Mouse (Mus musculus): ENCODE results near the gene Col1a1. TPM values are rescaled to one million over a fixed set of nuclear protein-coding genes. Genes with fewer than 3 reads are reported as not detected.
A peak's percentile ranks its signal among the peaks of the same experiment; 100 is the strongest.

Col1a1 gene
- total RNA-seq, 2 experiments from 2014 or later: 53.2 to 64.0 TPM

DNA sequence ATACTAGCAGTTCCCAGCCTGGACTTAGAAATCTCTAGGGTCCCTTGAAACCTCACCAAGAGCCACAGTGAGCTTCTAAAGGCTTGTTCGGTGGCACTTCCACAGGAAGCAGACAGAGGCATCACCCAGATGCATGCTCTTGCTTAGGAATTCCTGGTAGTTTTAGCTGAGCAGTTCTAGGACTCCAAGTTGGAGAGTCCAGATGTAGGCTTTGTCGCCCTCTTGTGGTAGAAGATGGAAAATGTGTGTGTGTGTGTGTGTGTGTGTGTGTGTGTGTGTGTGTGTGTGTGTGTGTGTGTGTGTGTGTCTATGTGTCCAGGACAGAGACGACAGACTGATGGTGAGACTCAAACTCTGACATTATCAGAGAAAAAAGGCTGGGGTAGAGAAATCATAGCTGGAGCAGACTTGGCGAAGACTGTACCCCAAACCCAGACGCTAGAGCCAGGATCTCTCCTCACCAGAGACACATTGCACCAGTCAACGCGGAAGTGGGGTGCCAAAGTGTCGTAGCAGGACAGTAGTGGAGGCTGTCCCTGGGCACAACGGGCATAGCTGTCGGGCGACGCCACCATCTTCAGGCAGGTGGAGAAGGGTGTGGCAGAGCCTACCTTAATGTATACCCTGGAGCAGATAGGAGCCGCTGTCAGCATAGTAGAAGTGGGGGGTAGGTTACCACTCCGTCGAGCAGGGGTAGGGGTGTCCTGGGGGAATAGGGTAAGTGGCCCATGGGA, 34.4 kb downstream of the Col1a1 start:
- intact Hi-C loops (cut with DNase I): loop anchor here (2.0 kb wide), 1 partner anchor 240 kb away; no protein-coding TSS in a partner anchor
- peak; percentile 75 to 85 for DNase-seq (ENCODE audit: extremely low spot score in 1 of 2, low spot score in 2 of 2)

GRCm38 (mm10) chr11:94971895-94972615, 36.0 kb downstream of the Col1a1 start:
- intact Hi-C loops (cut with DNase I): loop anchor here (2.0 kb wide), 1 partner anchor 241 kb away; no protein-coding TSS in a partner anchor
- DNase-seq (ENCODE audit: extremely low spot score in 1 of 2, low spot score in 2 of 2): no peak

GRCm38 (mm10) chr11:94972887-94973286, 36.9 kb downstream of the Col1a1 start:
- no peak for DNase-seq (ENCODE audit: extremely low spot score in 1 of 2, low spot score in 2 of 2)
- intact Hi-C loops (cut with DNase I): no loop called here

GRCm38 (mm10) chr11:94973313-94973712, 37.3 kb downstream of the Col1a1 start:
- intact Hi-C loops (cut with DNase I): no loop called here
- DNase-seq (ENCODE audit: extremely low spot score in 1 of 2, low spot score in 2 of 2): no peak

DNA sequence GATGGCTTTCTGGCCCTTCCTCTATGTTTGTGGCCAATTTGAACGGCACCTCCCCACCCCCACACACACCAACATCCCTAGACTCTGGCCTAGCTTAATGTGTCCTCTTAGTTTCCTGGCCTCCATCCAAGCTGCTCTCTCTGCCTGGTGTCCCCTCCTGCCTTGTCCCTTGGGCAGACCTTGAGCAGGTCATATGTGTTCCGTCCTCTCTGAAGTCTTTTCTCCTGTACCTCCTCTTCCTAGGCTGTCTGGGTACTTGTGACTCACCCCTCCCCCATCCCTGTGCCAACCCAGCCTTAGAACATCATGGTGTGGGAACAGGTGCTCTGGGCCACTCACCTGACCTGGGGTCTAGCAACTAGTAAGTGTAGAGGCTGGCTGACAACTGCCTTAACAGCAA, 38.9 kb downstream of the Col1a1 start:
- DNase-seq (ENCODE audit: extremely low spot score in 1 of 2, low spot score in 2 of 2): no peak
- intact Hi-C loops (cut with DNase I): no loop called here

DNA sequence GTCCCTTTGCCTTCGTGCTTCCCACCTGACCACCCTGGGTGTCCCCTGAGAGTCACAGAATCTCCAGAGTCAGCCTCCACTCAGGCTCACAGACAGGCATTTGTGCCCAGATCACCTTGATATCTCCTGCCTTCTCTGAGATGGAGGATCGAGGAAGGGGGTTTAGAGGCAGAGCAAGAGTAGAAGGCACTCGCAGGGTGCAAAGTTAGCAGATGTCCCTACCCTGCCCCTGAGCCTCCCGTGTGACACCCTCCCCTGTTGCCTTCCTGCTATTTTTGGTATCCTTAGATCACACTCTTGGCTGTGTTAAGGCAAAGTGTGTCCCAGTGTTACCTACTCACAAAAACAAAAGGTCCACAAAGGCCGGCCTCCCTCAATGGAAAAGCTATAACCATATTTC, 40.2 kb downstream of the Col1a1 start, which contains the start of gene Sgca:
TSS of gene Sgca (minus strand) at position 129 of the 400 bp plus-strand sequence.
- DNase-seq (ENCODE audit: extremely low spot score in 1 of 2, low spot score in 2 of 2): no peak
- intact Hi-C loops (cut with DNase I): no loop called here

- DNase-seq (ENCODE audit: extremely low spot score in 1 of 2, low spot score in 2 of 2): no peak
- intact Hi-C loops (cut with DNase I): loop anchor here (2.0 kb wide), 1 partner anchor 22 kb away; no protein-coding TSS in a partner anchor
Measured at GRCm38 (mm10) chr11:94978178-94978915, 42.3 kb downstream of the Col1a1 start.

DNA sequence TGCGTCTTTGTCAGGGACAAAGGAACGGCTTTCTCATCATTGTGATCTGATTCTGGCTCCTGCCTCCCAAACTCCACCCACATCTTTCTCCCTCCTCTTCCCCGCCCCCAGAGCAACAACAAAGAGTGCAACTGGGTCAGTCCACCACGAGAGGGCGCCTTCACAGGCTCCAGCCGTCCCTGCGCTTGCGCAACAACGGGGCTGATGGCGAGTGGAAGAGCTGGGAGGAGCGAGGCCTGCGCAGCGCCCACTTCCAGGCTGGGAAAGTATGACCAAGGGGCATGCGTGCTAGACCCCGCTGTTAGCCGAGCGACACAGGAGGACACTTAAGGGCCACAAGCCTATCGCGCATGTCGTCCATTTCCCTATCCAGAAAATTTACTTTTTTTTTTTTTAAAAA, 42.9 kb downstream of the Col1a1 start:
- peak; percentile 96 to 98 for DNase-seq (ENCODE audit: extremely low spot score in 1 of 2, low spot score in 2 of 2)
- intact Hi-C loops (cut with DNase I): loop anchor here (2.0 kb wide), 1 partner anchor 22 kb away; no protein-coding TSS in a partner anchor

DNA sequence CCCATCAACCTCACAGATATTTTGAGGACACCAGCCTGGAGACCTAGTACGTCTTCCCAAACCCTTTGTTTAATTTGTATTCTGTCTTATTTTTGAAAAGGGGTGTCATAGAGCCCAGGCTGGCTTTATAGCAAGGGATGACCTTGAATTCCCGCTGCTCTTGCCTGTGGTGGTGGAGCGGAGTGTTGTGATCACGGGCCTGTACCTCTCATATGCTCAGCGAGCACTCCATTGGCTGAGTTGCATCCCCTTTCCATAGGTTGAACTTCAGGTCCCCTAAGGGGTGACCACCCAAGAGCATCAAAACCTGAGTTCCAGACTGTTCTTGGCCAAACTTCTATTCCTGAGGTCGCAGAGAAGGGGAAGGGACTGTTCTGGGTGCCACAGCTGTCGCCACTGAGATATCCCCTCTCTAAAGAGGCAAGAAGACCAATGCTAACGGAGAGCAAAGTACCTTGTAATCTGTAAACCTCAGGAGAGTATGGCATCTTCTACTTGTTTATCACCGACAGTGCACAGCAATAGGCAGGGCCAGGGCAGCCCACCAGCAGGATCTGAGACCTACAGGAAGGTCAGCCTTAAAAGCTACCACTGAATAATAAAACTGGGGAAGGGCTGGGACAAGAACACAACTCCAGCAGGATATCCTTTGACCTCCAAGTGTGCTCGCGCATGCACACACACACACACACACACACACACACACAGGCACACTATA, 43.6 kb downstream of the Col1a1 start:
- no peak for DNase-seq (ENCODE audit: extremely low spot score in 1 of 2, low spot score in 2 of 2)
- intact Hi-C loops (cut with DNase I): loop anchor here (2.0 kb wide), 1 partner anchor 21 kb away; no protein-coding TSS in a partner anchor

DNA sequence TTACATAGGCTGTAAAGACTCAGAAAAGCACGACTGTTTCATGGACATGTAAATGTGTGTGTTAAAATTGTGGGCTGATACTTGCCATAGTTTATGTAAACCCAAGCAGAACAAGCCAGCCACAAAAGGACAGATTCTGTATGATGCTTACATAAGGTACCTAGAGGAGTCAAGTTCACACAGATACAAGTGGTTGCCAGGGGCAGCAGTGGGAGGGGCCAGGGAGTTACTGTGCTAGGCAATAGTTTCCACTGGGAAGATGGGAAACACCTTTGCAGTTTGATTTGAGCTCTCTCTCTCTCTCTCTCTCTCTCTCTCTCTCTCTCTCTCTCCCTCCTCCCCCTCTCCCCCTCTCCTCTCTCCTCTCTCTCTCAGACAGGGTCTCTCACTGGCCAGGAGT, 49.1 kb downstream of the Col1a1 start:
- no peak for DNase-seq (ENCODE audit: extremely low spot score in 1 of 2, low spot score in 2 of 2)
- intact Hi-C loops (cut with DNase I): no loop called here

DNA sequence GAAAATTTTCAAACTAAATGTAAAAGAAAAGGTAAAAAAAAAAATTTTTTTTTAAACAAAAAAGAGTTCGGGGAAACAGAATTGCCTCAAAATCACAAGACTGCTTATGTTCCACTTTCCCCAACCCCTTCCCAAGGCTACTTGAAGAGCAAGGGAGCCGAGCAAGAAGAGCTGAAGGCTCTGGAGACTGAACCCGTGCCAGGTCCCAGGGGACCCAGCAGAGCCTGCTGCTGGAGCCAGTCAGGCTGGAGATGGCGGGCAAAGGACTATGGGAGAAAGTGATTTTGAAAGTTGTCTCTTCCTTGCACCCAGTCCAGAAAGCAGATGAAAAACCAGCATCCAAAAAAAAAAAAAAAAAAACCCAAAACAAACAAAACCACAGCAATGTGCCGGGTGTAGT, 49.8 kb downstream of the Col1a1 start:
- no peak for DNase-seq (ENCODE audit: extremely low spot score in 1 of 2, low spot score in 2 of 2)
- intact Hi-C loops (cut with DNase I): no loop called here

GRCm38 (mm10) chr11:94986435-94986834, 50.4 kb downstream of the Col1a1 start:
- intact Hi-C loops (cut with DNase I): no loop called here
- no peak for DNase-seq (ENCODE audit: extremely low spot score in 1 of 2, low spot score in 2 of 2)

GRCm38 (mm10) chr11:94987341-94987740, 51.3 kb downstream of the Col1a1 start:
- intact Hi-C loops (cut with DNase I): no loop called here
- DNase-seq (ENCODE audit: extremely low spot score in 1 of 2, low spot score in 2 of 2): no peak

GRCm38 (mm10) chr11:94987851-94988250, 51.8 kb downstream of the Col1a1 start:
- intact Hi-C loops (cut with DNase I): no loop called here
- DNase-seq (ENCODE audit: extremely low spot score in 1 of 2, low spot score in 2 of 2): no peak

- intact Hi-C loops (cut with DNase I): no loop called here
- DNase-seq (ENCODE audit: extremely low spot score in 1 of 2, low spot score in 2 of 2): no peak
Measured at GRCm38 (mm10) chr11:94988780-94989561, 52.9 kb downstream of the Col1a1 start.

- intact Hi-C loops (cut with DNase I): no loop called here
- peak; percentile 75 to 88 for DNase-seq (ENCODE audit: extremely low spot score in 1 of 2, low spot score in 2 of 2)
Measured at GRCm38 (mm10) chr11:94989562-94990017, 53.6 kb downstream of the Col1a1 start.

GRCm38 (mm10) chr11:94990102-94990748, 54.2 kb downstream of the Col1a1 start:
- DNase-seq (ENCODE audit: extremely low spot score in 1 of 2, low spot score in 2 of 2): no peak
- intact Hi-C loops (cut with DNase I): no loop called here
